Mouse (Mus musculus) urinary bladder, postnatal 36 days (tissue): ENCODE results near the gene Fam163a.
A peak's percentile ranks its signal among the peaks of the same experiment; 100 is the strongest.
"Not testable (repeated sequence)": the region's sequence is repeated elsewhere in the genome, so short reads cannot be mapped to it uniquely, and the experiment has no call there.

Experiments
- DNase-seq, 2 experiments: peaks; one replicate each; pipeline ENCODE4 v3.0.0; 2022; ENCODE audit warnings: low spot score in 2 of 2, mixed read lengths in 1 of 2

Fam163a gene

GRCm38 (mm10) chr1:156084603-156085002 lies 120.2 kb downstream of the Fam163a start:
- DNase-seq: no peak

- DNase-seq: no peak
These were observed 127.2 kb downstream of the Fam163a start for GRCm38 (mm10) chr1:156077655-156078054.

GRCm38 (mm10) chr1:156076474-156076873 lies 128.4 kb downstream of the Fam163a start:
- no peak for DNase-seq

- DNase-seq: no peak
These were observed 130.3 kb downstream of the Fam163a start for GRCm38 (mm10) chr1:156074575-156074974.

GRCm38 (mm10) chr1:156073169-156073821 lies 131.5 kb downstream of the Fam163a start:
- no peak for DNase-seq

- no peak for DNase-seq
These were observed 134.7 kb downstream of the Fam163a start for GRCm38 (mm10) chr1:156070106-156070505.

- no peak for DNase-seq
These were observed 138.7 kb downstream of the Fam163a start for GRCm38 (mm10) chr1:156066133-156066532.

- no peak for DNase-seq
These were observed 142.6 kb downstream of the Fam163a start for GRCm38 (mm10) chr1:156062193-156062592.

GRCm38 (mm10) chr1:156058207-156058606 lies 146.6 kb downstream of the Fam163a start:
- no peak for DNase-seq

- DNase-seq: no peak
These were observed 158.1 kb downstream of the Fam163a start for GRCm38 (mm10) chr1:156046688-156047087.

- peak in 1 of 2 experiments; percentile 35 for DNase-seq
These were observed 160.6 kb downstream of the Fam163a start for GRCm38 (mm10) chr1:156044211-156044611.

GRCm38 (mm10) chr1:156043027-156043426 lies 161.8 kb downstream of the Fam163a start:
- DNase-seq: peak; percentile 28 to 49

- DNase-seq: no peak
These were observed 162.3 kb downstream of the Fam163a start for GRCm38 (mm10) chr1:156042481-156042880.

- no peak for DNase-seq
These were observed 163.2 kb downstream of the Fam163a start for GRCm38 (mm10) chr1:156041451-156042241.

- peak; percentile 80 to 93 for DNase-seq
These were observed 164.0 kb downstream of the Fam163a start for GRCm38 (mm10) chr1:156040731-156041401.

GRCm38 (mm10) chr1:156039989-156040388 lies 164.8 kb downstream of the Fam163a start:
- not testable (repeated sequence) for DNase-seq

- DNase-seq: peak; percentile 13 to 24
These were observed 167.7 kb downstream of the Fam163a start for GRCm38 (mm10) chr1:156037144-156037583.

GRCm38 (mm10) chr1:156035930-156036737 lies 168.7 kb downstream of the Fam163a start, which contains the start of gene Tor1aip1:
Tor1aip1 (minus strand) TSS chr1:156036480.
- peak; percentile 93 to 97 for DNase-seq

- peak in 1 of 2 experiments; percentile 77 for DNase-seq
These were observed 169.4 kb downstream of the Fam163a start, which contains the start of gene Tor1aip2 for GRCm38 (mm10) chr1:156035269-156035929. Tor1aip2 (plus strand) TSS chr1:156035403.

GRCm38 (mm10) chr1:156034661-156035060 lies 170.2 kb downstream of the Fam163a start:
- no peak for DNase-seq

- no peak for DNase-seq
These were observed 170.9 kb downstream of the Fam163a start for GRCm38 (mm10) chr1:156033921-156034320.
